Mouse (Mus musculus): Measurements from ENCODE around the gene Plekhh2. TPM values are rescaled to one million over a fixed set of nuclear protein-coding genes. Genes with fewer than 3 reads are reported as not detected.

Plekhh2 gene
- total RNA-seq, 2 experiments from 2014 or later: 3.6 to 3.8 TPM

DNA sequence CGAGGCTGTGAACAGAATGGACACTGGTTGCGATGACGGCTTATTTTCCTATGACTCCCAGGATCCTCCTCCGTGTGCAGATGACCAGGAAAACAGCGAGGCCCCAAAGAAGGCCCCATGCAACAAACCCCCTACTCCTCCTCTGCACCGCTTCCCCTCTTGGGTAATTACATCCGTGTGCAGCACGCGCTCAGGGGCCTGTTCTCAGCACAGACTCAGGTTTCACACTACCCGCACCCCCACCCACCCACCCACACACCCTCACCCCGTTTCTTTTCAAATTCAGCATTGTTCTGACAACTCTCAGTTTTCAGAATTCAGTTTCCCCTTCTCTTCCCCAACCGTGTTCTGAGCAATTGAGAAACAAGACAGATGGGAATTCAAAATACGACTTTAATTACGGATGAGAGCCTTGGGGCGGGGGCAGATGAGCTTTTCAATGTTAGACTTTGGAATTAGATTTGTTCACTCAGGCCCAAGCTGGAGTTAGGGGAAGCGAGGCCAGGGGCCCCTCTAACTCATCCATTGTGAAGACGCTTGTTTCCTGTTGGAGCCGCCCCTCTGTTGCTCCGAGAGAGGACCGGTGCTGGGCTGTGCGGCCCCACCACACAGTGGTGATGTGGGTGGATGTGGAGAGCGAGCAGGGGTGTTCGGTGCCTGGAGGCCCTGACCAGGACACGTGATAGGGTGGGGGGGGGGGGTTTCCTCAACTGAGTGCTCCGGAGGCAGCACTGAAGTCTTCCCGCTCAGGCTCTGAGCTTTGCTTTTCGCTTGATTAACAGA lies 55.3 kb downstream of the Plekhh2 start:
- intact Hi-C loops (cut with DNase I; ENCODE audit: low total_unique reads): no loop called here
- DNase-seq: no peak

DNA sequence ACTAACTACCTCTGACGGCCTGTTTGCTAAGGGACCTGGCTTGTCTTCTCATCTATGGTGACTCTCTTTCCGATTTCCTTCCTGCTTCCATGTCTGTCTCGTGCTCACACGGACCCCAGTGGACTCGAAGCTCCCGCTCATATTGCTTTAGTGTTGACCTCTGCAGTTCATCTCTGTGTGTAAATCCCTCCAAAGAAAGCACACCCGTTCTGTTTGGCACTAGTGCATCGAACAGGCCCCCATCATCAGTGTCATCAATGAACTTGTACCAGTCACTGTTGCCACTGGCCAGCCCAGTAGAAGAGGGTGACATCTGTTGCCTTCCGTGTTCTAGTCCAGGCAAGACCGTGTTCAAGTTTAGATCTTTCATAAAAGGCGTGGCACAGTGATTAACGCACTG lies 57.1 kb downstream of the Plekhh2 start:
- intact Hi-C loops (cut with DNase I; ENCODE audit: low total_unique reads): no loop called here
- DNase-seq: no peak

DNA sequence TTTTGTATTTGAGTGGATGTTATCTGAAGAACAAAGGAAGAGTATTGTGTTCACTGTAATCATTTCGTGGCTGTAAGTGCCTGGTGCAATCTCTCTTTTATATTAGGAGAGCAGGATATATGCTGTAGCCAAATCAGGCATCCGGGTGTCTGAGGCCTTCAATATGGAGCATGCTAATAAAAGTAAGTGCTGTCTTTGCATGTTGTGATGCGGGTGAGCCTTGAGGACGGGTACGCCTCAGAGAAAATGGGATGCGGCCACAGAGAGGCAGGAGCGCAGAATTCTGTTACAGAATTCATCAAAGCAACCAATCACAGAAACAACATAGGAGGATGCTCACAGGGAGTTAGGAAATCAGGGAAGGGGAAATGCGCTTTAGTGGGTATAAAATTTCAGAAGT lies 58.1 kb downstream of the Plekhh2 start:
- intact Hi-C loops (cut with DNase I; ENCODE audit: low total_unique reads): no loop called here
- no peak for DNase-seq

DNA sequence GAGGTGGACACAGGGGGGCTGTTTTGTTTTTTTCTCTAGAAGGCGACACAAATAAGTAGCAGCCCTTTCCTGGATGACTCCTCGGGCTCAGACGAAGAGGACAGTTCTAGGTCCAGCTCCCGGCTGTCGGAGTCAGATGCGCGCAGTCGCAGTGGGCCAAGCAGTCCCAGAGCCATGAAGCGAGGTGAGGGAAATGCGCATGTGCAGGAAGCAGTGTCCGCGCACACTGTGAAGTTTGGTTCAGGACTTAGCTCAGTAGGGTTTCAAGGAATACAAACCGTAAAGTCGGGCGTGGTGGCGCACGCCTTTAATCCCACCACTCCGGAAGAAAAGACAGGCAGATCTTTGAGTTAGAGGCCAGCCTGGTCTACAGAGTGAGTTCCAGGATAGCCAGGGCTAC lies 59.9 kb downstream of the Plekhh2 start:
- no peak for DNase-seq

DNA sequence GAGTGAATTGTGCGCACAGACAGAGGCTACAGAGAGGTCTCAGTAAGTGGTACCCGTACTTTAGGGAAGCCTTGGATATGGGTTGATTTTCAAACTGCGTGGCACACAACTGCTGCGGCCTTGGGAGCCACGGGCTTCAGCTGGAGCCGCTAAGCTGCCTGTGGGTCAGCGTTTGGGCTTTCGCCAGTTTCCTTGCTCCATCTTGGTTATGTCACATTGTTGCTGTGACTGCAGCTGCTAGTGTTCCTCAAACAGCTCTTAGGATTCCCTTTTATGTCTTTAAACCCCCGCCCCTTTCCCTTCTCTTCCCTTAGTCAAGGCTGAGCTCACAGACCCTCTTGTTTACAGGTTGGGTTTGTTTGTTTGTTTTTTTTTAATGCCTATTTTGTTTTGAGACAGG lies 61.6 kb downstream of the Plekhh2 start:
- intact Hi-C loops (cut with DNase I; ENCODE audit: low total_unique reads): no loop called here
- DNase-seq: peak; percentile 47

More for the DNA sequence above, 59.9 kb downstream of the Plekhh2 start:
- intact Hi-C loops (cut with DNase I; ENCODE audit: low total_unique reads): no loop called here

DNA sequence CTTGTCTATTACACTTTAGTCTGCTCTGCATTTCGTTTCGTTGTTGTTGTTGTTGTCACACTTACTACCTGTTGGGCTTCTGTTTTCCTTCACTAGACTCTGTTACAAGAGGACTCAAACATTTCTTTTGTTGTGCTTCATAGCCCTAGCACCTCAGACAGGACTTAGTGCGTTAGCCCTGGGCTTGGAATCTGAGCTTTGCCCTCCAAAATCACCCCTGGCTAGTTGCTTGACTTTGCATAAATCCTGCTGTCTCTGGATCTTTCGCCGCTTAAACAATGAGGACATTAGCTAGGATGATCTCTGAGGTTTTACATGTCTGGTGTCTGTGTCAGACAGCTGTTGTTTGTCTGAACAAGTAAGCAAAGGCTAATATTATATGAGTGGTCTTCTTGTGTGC lies 62.2 kb downstream of the Plekhh2 start:
- DNase-seq: no peak
- intact Hi-C loops (cut with DNase I; ENCODE audit: low total_unique reads): no loop called here

DNA sequence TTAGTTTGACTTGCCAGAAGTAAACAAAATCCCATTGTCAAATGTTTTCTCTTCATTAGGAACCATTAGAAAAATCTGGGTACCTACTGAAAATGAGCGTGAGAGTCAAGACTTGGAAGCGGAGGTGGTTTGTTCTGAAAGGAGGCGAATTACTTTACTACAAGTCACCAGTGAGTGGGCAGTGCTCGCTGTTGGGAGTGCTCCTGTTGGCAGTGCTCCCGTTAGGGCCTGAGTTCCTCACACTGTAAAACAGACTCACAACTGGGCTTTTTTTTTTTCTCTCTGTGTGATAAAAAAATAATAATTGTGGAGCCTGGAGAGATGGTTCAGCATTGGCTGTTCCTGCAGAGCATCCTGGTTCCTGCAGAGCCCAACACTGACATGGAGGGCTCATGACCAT lies 63.4 kb downstream of the Plekhh2 start:
- DNase-seq: no peak
- intact Hi-C loops (cut with DNase I; ENCODE audit: low total_unique reads): no loop called here

DNA sequence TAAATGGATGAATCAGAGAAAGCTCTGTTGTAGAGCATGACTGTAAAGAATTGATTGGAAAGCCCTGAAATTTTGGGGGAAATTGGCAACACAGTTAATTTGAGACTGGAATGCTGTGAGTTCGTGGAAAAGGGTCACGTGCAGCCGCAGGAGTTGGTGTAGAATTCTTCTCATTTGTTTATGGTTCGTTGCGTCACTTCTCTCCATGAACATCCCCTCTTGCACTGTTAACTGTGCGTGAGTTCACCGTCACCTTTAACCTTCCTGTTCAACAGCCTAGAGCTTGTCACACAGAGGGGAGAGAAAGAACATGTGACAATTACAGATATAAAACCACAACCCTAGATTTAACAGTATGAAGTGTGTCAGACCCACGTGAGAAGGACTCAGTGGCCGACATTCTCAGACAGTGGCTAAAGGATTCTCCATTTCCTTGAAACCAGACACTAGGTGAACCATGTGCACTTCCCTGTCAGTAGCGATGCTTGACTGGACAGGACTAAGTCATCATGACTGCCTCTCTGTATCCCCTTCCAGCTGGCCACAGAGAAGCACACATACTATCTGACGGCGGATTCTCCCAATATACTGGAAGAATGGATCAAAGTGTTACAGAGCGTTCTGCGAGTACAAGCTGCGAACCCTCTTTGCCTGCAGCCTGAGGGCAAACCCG lies 65.1 kb downstream of the Plekhh2 start:
- DNase-seq: no peak
- intact Hi-C loops (cut with DNase I; ENCODE audit: low total_unique reads): no loop called here

DNA sequence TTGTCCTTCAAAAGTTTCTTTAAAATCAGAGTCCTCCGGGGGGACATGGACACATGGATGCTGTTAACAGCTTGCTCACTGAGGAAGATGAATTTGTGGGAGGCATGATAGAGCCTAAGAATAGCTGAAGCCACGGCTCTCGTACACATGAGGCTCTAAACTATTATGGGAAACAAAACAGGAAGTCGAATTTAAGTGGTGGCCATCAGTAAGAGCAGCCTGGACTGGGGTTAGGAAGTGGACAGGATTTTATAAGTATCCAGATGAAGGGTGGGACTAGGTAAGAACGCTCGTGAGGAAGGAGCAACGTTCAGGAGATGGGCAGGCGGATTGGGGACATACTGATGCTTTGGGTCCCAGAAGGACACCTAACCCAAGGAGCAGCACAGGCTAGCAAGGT lies 67.6 kb downstream of the Plekhh2 start:
- intact Hi-C loops (cut with DNase I; ENCODE audit: low total_unique reads): no loop called here
- DNase-seq: no peak

DNA sequence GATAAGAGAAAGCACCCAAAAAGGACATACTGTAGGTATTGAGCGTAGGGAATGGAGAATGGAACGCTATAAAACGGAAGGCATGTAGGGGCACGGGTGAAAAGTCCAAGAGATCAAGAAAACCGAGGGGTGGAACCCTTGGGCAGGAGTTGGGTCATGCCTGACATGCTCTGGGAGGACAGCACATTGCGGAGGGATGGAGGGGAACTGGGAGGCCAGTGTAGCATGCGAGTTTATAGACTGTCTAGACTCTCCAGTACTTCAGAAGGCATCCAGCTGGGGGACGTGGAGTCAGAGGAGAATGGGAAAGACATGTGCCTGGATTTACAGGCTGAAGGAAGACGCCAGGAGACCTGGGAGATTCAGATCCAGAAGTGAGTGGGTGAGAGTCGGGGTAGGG lies 68.1 kb downstream of the Plekhh2 start:
- DNase-seq: no peak
- intact Hi-C loops (cut with DNase I; ENCODE audit: low total_unique reads): no loop called here

DNA sequence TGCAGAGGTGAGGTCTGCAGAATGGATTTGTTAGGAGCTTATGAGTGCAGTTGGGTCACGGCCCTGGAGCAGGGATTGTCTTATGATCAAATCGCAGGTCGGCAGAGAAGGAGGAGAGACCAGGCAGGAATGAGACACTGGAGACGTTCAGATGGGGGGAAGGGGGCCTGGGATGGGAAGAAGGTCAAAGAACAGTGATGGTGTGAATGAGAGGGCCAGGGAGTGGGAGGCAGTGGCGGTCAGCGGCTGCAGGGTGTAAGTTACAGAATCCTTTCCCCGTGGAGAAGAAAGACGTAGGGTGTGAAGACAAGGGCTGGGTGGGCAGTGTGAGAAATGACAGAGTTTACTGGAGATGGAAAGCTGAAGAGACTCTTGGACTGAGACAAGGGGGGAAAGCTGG lies 69.1 kb downstream of the Plekhh2 start:
- no peak for DNase-seq
- intact Hi-C loops (cut with DNase I; ENCODE audit: low total_unique reads): no loop called here

DNA sequence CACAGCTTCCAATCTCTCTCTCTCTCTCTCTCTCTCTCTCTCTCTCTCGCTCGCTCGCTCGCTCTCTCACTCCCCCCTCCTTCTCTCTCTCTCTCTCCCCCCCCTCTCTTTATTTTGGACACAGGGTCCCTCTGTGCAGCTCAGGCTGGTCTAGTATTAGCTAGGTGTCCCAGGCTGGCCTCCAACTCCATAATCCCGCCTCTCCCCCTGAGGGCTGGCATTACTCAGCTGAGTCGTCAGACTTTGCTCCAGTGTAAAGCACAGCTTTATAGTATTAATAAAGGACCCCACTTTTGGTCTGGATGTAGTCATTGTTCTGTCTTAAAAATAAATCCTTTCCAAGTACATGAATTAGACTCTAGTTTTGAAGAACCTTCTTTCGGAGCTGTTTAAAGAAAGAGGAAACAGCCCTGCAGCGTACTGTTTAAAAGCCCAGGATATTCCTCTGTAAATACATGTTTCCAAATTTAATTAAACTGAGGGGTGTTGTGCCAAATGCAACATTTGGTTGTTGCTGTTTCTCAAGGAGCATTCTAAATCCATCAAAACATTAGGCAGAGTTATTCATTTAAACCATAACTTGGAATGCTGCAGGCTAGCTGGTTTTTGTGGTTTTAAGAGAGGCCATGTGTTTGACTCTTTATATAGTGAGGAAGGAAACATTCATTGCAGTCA lies 70.2 kb downstream of the Plekhh2 start:
- intact Hi-C loops (cut with DNase I; ENCODE audit: low total_unique reads): no loop called here
- DNase-seq: no peak

DNA sequence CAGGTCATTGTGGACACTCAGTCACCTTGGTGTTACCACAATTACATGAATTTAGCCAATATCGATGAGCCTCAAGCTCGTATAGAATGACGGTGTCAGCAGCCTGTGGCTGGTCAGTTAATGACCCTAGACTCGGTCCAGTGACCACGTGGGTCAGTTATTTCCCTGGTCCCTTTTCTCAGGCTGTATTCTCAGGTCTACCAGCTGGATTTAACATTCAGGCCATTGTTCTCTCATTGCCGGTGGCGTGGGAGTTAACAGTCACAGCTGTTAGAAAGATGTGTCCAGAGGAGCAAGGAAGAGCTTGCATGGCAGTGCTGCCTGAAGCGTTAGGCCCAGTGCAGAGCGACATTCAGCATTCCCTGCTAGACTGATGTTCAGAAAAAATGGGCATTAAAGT lies 72.4 kb downstream of the Plekhh2 start:
- intact Hi-C loops (cut with DNase I; ENCODE audit: low total_unique reads): no loop called here
- no peak for DNase-seq

DNA sequence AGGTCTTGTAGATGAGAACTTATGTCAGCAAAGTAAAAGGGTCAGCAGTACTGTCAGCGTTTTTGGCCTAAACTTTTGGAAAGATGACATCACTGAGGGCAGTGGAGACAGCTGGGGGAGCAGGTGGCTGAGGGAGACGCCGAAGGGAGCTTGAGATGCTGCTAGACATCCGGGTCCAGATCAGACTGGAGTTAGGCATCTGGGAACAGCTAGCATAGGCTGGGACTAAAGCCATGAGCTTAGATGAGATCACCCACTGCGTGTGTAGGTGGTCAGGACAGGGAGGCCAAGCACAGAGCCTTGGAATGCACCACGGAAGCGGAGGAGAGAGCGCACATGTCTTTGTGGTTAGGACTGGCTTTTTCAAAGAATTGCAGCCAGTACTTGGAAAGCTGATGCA lies 73.4 kb downstream of the Plekhh2 start:
- intact Hi-C loops (cut with DNase I; ENCODE audit: low total_unique reads): no loop called here
- peak; percentile 61 for DNase-seq

DNA sequence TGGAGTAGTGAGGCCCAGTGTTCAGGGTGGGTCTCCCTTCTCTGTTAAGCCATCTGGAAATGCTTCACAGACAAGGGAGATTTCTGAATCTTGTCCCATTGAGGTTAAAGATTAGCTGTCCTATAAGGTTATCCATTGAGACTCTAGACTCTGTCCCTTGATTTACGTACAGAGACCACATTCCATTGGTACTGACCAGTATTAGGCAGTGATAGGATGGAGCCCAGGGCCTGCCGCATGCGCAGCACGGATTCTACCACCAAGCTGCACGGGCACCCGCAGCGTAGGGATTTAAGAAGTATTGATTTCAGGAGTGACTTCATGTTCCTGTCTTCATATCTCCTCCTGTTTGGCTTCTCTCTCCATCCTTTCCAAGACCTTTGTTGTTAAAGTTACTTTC lies 78.4 kb downstream of the Plekhh2 start:
- intact Hi-C loops (cut with DNase I; ENCODE audit: low total_unique reads): no loop called here

DNA sequence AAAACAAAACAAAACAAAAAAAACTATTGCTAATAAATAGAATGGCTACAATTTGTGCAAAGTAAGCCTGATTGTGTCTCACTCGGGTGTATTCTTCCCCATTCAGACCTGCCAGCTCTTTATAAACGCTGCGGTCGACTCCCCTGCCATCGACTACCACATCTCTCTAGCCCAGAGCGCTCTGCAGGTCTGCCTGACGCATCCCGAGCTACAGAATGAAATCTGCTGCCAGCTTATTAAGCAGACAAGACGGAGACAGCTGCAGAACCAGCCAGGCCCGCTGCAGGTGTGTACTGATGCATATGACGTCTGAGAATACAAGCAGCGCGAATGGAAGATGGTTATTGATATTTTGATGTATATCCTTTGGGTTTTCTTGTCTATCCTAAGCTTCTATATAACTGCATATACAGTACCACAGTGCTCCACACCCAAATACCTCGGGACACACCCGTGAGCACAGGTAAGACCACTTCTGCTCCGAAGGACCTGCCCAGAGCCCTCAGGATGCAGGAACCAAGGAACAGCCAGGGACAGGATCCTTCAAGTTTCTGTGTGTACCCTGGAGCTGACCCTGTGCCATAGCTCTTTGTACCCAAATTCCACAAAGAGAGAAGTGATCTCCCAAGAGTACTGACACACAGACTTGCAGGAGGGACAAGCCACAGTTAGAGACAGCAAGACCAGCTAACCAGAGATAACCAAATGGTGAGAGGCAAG lies 79.9 kb downstream of the Plekhh2 start:
- no peak for DNase-seq
- intact Hi-C loops (cut with DNase I; ENCODE audit: low total_unique reads): no loop called here

More for the DNA sequence above, 78.4 kb downstream of the Plekhh2 start:
- DNase-seq: no peak

DNA sequence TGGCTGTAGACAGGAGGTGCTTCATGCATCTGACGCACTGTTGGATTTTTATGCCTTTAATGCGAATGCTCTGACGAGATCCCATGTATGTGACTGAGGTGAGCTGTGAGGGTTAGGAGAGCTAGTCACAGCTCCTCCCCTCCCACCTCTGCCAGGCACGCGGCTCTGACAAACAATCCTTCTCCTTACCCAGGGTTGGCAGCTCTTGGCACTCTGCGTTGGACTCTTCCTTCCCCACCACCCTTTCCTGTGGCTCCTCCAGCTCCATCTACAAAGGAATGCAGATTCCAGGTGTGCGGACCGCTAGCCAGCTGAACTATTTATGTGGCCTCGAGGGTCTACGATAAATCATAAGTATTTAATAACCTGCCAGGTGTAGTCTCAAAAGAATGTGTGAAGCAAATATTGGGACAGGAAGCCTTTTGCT lies 84.3 kb downstream of the Plekhh2 start:
- intact Hi-C loops (cut with DNase I; ENCODE audit: low total_unique reads): no loop called here
- no peak for DNase-seq

DNA sequence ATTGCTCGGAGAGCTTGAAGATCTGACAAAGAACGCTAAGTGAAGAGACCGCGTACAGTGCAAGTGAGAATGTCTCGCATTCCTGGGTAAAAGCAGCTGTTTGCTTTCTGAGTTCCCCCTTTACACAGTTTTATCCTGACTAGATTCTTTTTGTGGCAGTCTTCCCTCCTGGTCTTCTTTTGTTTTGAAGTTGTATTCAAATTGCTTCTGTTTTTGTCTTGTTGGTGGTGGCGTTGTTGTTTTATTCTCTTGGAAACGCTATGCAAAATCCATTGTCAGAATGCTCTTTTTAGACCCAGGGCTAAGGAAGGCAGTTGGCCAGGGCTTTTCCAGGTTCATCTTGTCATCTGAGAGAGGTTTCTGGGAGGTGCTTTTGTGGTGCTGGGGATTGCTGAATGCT lies 84.8 kb downstream of the Plekhh2 start:
- DNase-seq: no peak
- intact Hi-C loops (cut with DNase I; ENCODE audit: low total_unique reads): no loop called here

DNA sequence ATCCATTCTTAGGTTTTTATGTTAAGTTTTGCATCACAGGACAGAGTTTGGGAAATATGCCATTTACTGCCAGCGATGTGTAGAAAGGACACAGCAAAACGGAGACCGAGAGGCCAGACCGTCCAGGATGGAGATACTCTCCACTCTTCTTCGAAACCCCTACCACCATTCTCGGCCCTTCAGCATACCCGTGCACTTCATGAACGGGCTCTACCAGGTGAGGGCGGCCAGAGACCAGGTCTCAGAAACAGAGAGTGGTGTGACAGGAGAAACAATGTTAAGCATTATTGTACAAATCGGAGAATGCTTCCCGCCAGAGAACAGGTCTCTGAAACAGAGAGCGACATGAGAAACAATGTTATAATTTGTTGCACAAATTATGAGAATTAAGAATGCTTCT lies 86.2 kb downstream of the Plekhh2 start:
- intact Hi-C loops (cut with DNase I; ENCODE audit: low total_unique reads): no loop called here
- DNase-seq: no peak

DNA sequence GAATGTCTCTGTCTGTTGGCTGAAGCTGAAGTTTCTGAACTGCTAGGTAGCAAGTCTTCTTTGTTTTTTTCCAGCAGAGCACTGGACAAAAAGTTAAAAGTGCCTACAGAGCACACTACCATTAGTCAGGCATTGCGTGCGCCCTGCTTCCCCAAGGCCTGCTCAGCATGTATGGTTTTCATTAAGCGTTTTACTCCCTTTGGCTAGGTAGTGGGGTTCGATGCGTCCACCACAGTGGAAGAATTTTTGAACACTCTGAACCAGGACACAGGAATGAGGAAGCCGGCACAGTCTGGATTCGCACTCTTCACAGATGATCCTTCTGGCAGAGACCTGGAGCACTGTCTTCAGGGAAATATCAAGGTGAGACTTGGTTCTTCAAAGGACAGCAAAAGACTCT lies 87.2 kb downstream of the Plekhh2 start:
- intact Hi-C loops (cut with DNase I; ENCODE audit: low total_unique reads): no loop called here
- no peak for DNase-seq
